Mouse (Mus musculus): ENCODE results near the gene Gpr68. TPM values are rescaled to one million over a fixed set of nuclear protein-coding genes. Genes with fewer than 3 reads are reported as not detected.

Gpr68 gene
- total and polyA plus RNA-seq, 3 experiments, result 0.04 TPM; not detected in 2

DNA sequence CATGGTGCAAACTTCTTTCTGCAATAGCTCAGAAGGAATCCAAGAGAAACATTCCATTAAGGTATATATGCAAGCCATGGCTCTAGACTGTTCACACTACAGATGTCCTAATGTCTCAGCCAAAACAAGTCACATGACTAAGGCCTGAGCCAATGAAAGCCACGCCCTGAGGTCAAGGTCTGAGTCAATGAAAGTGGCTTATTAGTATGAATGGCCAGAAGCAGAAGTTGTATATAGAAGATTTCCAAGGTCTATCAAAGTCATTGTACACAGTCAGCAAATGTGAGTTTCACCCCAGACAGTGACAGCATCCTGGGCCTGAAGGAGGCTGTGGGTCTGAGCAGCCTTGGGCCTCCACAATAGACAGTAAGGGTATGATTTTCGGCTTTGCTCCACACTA is 77.0 kb downstream of the Gpr68 start:
- no peaks in the 10 kb centered on the region for H3K36me3 ChIP-seq (ENCODE audit: control insufficient read depth in 1 of 2, insufficient read depth in 2 of 2, low read length in 2 of 2)
- no peaks in the 10 kb centered on the region; a peak in 1 of 4 replicates for H3K27me3 ChIP-seq (ENCODE audit: control insufficient read depth in 1 of 2, insufficient read depth in 2 of 2, low read length in 2 of 2)
- TF ChIP-seq TBP (IDR thresholded peaks at IDR 0.05; ENCODE audit: low read depth, low read length), result no peak
- TF ChIP-seq USF1 (IDR thresholded peaks at IDR 0.05; ENCODE audit: low read depth, low read length), result peak; percentile 21; the same call in 1 of the 2 replicates
- no peaks in the 10 kb centered on the region for H3K9me3 ChIP-seq (replicated peaks; ENCODE audit: insufficient read depth, low read length)
- no peak overlapping the region for H3K27ac ChIP-seq (ENCODE audit: control insufficient read depth, low read depth, low read length)
- H3K9ac ChIP-seq (ENCODE audit: control insufficient read depth, low read depth, low read length, poor library complexity, severe bottlenecking), result no peak overlapping the region
- no peaks in the 10 kb centered on the region for H3K79me2 ChIP-seq (ENCODE audit: control insufficient read depth, insufficient read depth, low read length, poor library complexity)
- no peak for DNase-seq (ENCODE audit: low read depth, low spot score)
- H3K4me3 ChIP-seq (ENCODE audit: control insufficient read depth in 1 of 2, insufficient read depth in 1 of 2, low read depth in 2 of 2, low read length in 2 of 2), result no peak overlapping the region
- no peaks in the 10 kb centered on the region for H3K4me1 ChIP-seq (ENCODE audit: control insufficient read depth in 1 of 2, insufficient read depth in 2 of 2, low read length in 2 of 2)

Other genes with a start within 250 kb of the Gpr68 start
- 0.92 and 1.6 TPM in 2 replicates for gene Rps6ka5, start 181.2 kb downstream of the Gpr68 start, total RNA-seq (2012; rRNA removed)
- gene Rps6ka5, start 181.2 kb downstream of the Gpr68 start, polyA plus RNA-seq (2012; ENCODE audit: insufficient read depth in 1 of 2, insufficient read length in 2 of 2, low read depth in 1 of 2, low replicate concordance in 2 of 2, missing spikeins in 1 of 2), result 1 to 10 TPM in 1 of 2 experiments, not detected in 1; 3.3 TPM
- not detected in 2 replicates for gene Dglucy, start 129.1 kb downstream of the Gpr68 start, total RNA-seq (2012; rRNA removed)
- gene Dglucy, start 129.1 kb downstream of the Gpr68 start, polyA plus RNA-seq (2012; ENCODE audit: insufficient read depth in 1 of 2, insufficient read length in 2 of 2, low read depth in 1 of 2, low replicate concordance in 2 of 2, missing spikeins in 1 of 2), result under 1 TPM in 1 of 2 experiments, not detected in 1; 0.03 TPM
- gene Ccdc88c, start 120.9 kb upstream of the Gpr68 start, total RNA-seq (2012; rRNA removed), result 8.5 and 8.7 TPM in 2 replicates
- gene Ccdc88c, start 120.9 kb upstream of the Gpr68 start, polyA plus RNA-seq (2012; ENCODE audit: insufficient read depth in 1 of 2, insufficient read length in 2 of 2, low read depth in 1 of 2, low replicate concordance in 2 of 2, missing spikeins in 1 of 2), result 10 to 100 TPM in 1 of 2 experiments, not detected in 1; 15.3 TPM
- 60.1 and 61.2 TPM in 2 replicates for gene Ppp4r3a, start 175.5 kb upstream of the Gpr68 start, total RNA-seq (2012; rRNA removed)
- 100 to 1,000 TPM in 1 of 2 experiments, 10 to 100 TPM in 1; 48.5 to 701 TPM for gene Ppp4r3a, start 175.5 kb upstream of the Gpr68 start, polyA plus RNA-seq (2012; ENCODE audit: insufficient read depth in 1 of 2, insufficient read length in 2 of 2, low read depth in 1 of 2, low replicate concordance in 2 of 2, missing spikeins in 1 of 2)

All from MEL (cell line).